Mouse (Mus musculus) small intestine, adult 2 months (tissue): ENCODE data around the gene Dnajc30. TPM values are rescaled to one million over a fixed set of nuclear protein-coding genes. Genes with fewer than 3 reads are reported as not detected.

Experiments
- H3K27ac ChIP-seq: fragments of 200-500 bp; 2 replicates; pipeline ENCODE4 v1.5.1; 2012; ENCODE audit warnings: low read depth, low read length, control low read depth, inconsistent platforms; ENCODE audit not compliant: insufficient read depth
- H3K27me3 ChIP-seq: fragments of 200-500 bp; 2 replicates; pipeline ENCODE4 v1.6.1; 2012; ENCODE audit warnings: mild to moderate bottlenecking, moderate library complexity, low read length, inconsistent platforms; ENCODE audit not compliant: control insufficient read depth, insufficient read depth
- H3K36me3 ChIP-seq: fragments of 200-500 bp; 2 replicates; pipeline ENCODE4 v1.6.1; 2012; ENCODE audit warnings: mild to moderate bottlenecking, low read length, control low read depth, inconsistent platforms; ENCODE audit not compliant: control insufficient read depth, insufficient read depth
- H3K4me1 ChIP-seq: fragments of 200-500 bp; 2 replicates; pipeline ENCODE4 v1.6.1; 2012; ENCODE audit warnings: low read length, inconsistent platforms, mixed read lengths; ENCODE audit not compliant: control insufficient read depth, insufficient read depth, insufficient read length
- H3K4me3 ChIP-seq: fragments of 200-500 bp; 2 replicates; pipeline ENCODE4 v1.5.1; 2012; ENCODE audit warnings: low read depth, mild to moderate bottlenecking, control low read depth, inconsistent platforms, low read length, moderate library complexity
- CTCF ChIP-seq: fragments of 200-500 bp; IDR thresholded peaks from 2 replicates; pipeline ENCODE4 v1.5.1; 2012; ENCODE audit warnings: low read depth, mild to moderate bottlenecking, control low read depth, inconsistent platforms, low read length, moderate library complexity, mixed read lengths; ENCODE audit not compliant: insufficient replicate concordance, insufficient read length; ENCODE audit errors: extremely low read depth
- POLR2A ChIP-seq: fragments of 200-500 bp; IDR thresholded peaks from 2 replicates; pipeline ENCODE4 v1.6.1; 2012; ENCODE audit warnings: low read depth, mild to moderate bottlenecking, control low read depth, inconsistent platforms, low read length, moderate library complexity
- WGBS: fragments of 180-500 bp; shearing (Covaris S2); methylation state at CpG from one replicate; pipeline ENCODE4 v1.1.7; 2018; 5-methylcytosine and 5-hydroxymethylcytosine counted together
- polyA plus RNA-seq: library from polyadenylated mRNA; depleted of rRNA; stranded (reverse); fragments of >200 nt; gene quantifications from 2 replicates; pipeline ENCODE4 v1.2.3, GENCODE M21; 2012

Gene Dnajc30
- polyA plus RNA-seq, 1 experiment, result 46.4 TPM

- Histone ChIP-seq H3K27ac (no peak overlapping the region), H3K36me3 (peaks cover 2% of the 10 kb centered on the region; the same call in 1 of the 2 replicates), H3K4me3 (no peak overlapping the region), H3K27me3 (no peaks in the 10 kb centered on the region), H3K4me1 (peaks cover 4% of the 10 kb centered on the region; the same call in 1 of the 2 replicates)
- no peak for TF ChIP-seq CTCF
- TF ChIP-seq POLR2A, result no peak
- 92% methylated on average over 3 of the region's 3 CpGs for WGBS
Observed at GRCm38 (mm10) chr5:135066008-135066407, 2.0 kb downstream of the Dnajc30 start.

GRCm38 (mm10) chr5:135070448-135070847, 6.4 kb downstream of the Dnajc30 start:
- Histone ChIP-seq H3K4me1 (peaks cover 4% of the 10 kb centered on the region; the same call in 1 of the 2 replicates), H3K4me3 (no peak overlapping the region), H3K27me3 (no peaks in the 10 kb centered on the region), H3K36me3 (peaks cover 2% of the 10 kb centered on the region; the same call in 1 of the 2 replicates), H3K27ac (no peak overlapping the region)
- 63% methylated on average over 3 of the region's 3 CpGs for WGBS
- TF ChIP-seq CTCF (no peak), POLR2A (no peak)

- Histone ChIP-seq H3K36me3 (peaks cover 2% of the 10 kb centered on the region; the same call in 1 of the 2 replicates), H3K27ac (no peak overlapping the region), H3K4me3 (no peak overlapping the region), H3K27me3 (no peaks in the 10 kb centered on the region), H3K4me1 (peaks cover 6% of the 10 kb centered on the region)
- 96% methylated on average over 2 of the region's 2 CpGs for WGBS
- no peak for TF ChIP-seq POLR2A
- no peak for TF ChIP-seq CTCF
Observed at GRCm38 (mm10) chr5:135072061-135072460, 8.1 kb downstream of the Dnajc30 start.

- Histone ChIP-seq H3K27me3 (no peaks in the 10 kb centered on the region), H3K4me3 (no peak overlapping the region), H3K27ac (no peak overlapping the region), H3K4me1 (peaks cover 9% of the 10 kb centered on the region), H3K36me3 (peaks cover under 1% of the 10 kb centered on the region; the same call in 1 of the 2 replicates)
- TF ChIP-seq CTCF (no peak), POLR2A (no peak)
- WGBS, result 82% methylated on average over 6 of the region's 6 CpGs
Observed at GRCm38 (mm10) chr5:135072720-135073119, 8.7 kb downstream of the Dnajc30 start.

GRCm38 (mm10) chr5:135073349-135074150, 9.5 kb downstream of the Dnajc30 start:
- Histone ChIP-seq H3K27ac (no peak overlapping the region), H3K4me3 (no peak overlapping the region), H3K27me3 (no peaks in the 10 kb centered on the region), H3K36me3 (no peaks in the 10 kb centered on the region), H3K4me1 (peaks cover 11% of the 10 kb centered on the region)
- no peak for TF ChIP-seq POLR2A
- TF ChIP-seq CTCF, result no peak
- WGBS, result 69% methylated on average over 26 of the region's 26 CpGs

- no peak for TF ChIP-seq CTCF
- TF ChIP-seq POLR2A, result no peak
- H3K36me3 ChIP-seq, result no peaks in the 10 kb centered on the region
- H3K27me3 ChIP-seq, result no peaks in the 10 kb centered on the region
- WGBS, result 65% methylated on average over 4 of the region's 4 CpGs
- H3K27ac ChIP-seq, result no peak overlapping the region
- no peak overlapping the region for H3K4me3 ChIP-seq
- H3K4me1 ChIP-seq, result peaks cover 13% of the 10 kb centered on the region
Observed at GRCm38 (mm10) chr5:135075655-135076054, 11.7 kb downstream of the Dnajc30 start.

DNA sequence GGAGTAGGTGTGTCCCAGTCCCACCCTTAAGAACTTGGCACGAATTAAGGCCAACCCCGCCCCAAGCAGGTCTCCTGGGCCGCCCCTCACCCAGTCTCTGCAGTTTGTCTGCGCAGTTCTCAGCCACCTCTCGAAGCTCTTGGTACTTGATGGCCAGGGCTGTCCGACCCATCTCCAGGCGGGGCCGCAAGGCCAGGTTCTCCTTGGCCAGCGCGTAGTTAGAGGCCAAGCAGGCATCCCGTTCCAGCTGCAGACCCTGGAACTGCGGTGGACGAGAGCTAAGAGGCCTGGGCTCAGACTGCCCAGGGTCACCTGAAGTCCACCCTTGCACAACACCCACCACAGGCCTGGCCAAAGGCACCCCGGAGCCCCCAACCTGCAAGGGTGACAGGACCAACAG, 12.4 kb downstream of the Dnajc30 start:
- no peak overlapping the region for H3K4me3 ChIP-seq

More for the DNA sequence above, 12.4 kb downstream of the Dnajc30 start:
- peaks cover 14% of the 10 kb centered on the region for H3K4me1 ChIP-seq
- no peaks in the 10 kb centered on the region for H3K27me3 ChIP-seq
- no peak for TF ChIP-seq POLR2A
- TF ChIP-seq CTCF, result no peak
- WGBS, result 68% methylated on average over 14 of the region's 14 CpGs
- H3K36me3 ChIP-seq, result no peaks in the 10 kb centered on the region
- H3K27ac ChIP-seq, result no peak overlapping the region
